Mouse (Mus musculus) megakaryocyte progenitor cell, adult 5-6 weeks (primary cell): ENCODE measurements at regions not wholly inside any gene's neighbourhood (a gene's known extent, or its start where the extent isn't known, plus 50 kb on each side); places are given as distances from the start of the nearest gene placed in this dataset.

Source experiments
- ATAC-seq: replicated peaks from 2 replicates; pipeline ENCODE4 v1.8.0; 2016; ENCODE audit warnings: mild to moderate bottlenecking, moderate TSS enrichment, inconsistent platforms; ENCODE audit not compliant: poor library complexity

DNA sequence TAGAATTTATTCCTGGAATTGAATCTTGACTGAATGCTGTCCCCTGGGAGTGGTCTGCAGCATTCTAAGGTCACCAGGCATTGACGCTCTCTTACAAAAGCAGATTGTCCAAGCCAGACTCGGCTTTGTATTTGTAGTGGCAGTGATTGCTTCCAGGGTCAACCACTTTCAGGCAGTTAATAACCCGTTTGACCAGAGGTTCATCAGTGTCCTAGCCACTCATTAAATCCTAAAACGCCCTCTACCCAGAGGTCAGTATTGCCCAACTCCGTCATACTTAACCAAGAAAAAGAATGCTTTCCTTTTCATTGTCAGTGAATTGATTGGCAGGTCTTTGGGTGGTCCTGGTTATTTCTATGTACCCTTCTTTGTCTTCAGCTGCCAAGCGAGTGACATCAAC is 194.6 kb upstream of the Mctp2 start:
- ATAC-seq, result no peak

GRCm38 (mm10) chr7:72501431-72501830 is 195.0 kb upstream of the Mctp2 start:
- ATAC-seq, result no peak

- no peak for ATAC-seq
These were observed 197.3 kb upstream of the Mctp2 start for GRCm38 (mm10) chr7:72503756-72504155.

DNA sequence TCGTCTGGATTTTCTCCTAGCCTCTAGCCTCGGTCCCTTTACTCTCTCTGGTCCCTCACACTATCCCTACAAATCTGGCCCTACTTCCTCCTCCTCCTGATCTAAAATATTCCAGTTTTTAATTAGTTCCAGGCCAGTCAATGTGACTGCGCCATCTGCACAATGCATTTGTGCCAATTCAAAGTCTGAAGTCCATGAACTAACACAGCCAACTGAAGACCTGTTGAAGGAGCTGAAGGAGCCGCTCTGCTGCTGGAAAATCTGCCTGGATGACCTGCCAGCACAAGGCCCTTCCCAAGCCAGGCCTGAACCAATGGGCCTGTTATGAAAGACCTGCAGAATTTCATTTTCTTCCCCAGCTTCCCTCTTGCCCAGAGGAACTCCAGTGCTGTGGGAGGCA is 197.9 kb upstream of the Mctp2 start:
- ATAC-seq, result no peak

GRCm38 (mm10) chr7:72505732-72506460 is 199.5 kb upstream of the Mctp2 start:
- no peak for ATAC-seq

- ATAC-seq, result no peak
These were observed 201.5 kb upstream of the Mctp2 start for GRCm38 (mm10) chr7:72507946-72508345.

DNA sequence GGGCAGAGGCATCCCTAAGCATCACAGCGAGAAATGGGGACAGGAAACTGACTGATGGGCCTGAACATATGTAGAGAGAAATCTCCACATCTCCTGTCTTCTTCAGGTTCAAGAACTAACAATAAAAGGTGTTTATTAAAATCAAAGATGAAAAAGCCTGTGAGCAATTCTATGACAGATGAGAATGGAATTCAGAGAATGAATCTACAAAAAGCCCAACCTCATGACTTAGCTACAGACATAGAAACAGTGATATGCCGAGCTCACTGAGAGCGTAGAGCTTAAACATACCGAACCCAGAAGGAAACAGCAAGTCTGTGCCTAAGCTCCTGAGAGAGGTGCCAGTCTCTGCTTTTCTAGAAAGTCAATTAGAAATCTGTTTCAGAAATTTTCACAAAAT is 203.7 kb upstream of the Mctp2 start:
- ATAC-seq, result no peak

DNA sequence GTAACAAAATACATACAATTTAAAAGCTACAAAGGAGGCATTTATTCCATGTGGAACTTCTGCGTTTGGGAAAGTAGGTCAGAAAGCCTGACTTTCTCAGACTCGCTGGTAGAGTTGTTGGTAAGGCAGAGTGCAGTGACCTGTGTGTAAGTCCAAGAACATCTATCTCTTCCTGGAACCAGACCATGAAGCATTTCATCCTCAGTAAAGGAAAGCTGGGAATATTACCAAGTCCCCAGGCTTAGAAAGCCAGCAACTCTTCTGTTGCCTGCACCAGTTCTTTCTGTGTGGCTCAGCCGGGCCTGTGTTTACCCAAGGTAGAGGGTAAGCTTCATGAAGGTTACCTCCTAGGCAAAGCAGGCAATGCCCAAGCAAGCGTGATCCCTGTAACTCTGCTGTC is 207.0 kb upstream of the Mctp2 start:
- ATAC-seq, result no peak

DNA sequence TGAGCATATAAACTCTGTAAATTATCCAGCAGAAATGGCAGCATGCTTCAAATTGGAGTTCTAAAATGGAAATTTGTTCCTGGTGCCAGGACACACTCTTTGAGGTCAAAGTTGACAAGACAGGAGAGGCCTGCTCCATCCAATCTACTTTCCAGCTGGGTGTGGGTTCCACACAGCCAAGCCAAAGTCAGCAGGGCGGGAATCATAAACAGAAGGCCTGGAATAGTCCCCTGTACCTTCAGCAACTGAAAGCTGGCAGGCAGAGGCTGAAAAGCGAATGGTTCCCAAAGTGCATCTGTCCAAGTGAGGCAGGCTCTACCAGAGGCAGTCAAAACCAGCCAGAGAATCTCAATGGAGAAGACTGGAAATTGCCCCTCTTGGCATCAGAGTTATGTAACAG is 208.4 kb upstream of the Mctp2 start:
- no peak for ATAC-seq

GRCm38 (mm10) chr7:72518421-72518972 is 212.1 kb upstream of the Mctp2 start:
- no peak for ATAC-seq

GRCm38 (mm10) chr7:72519359-72520115 is 213.1 kb upstream of the Mctp2 start:
- ATAC-seq, result no peak

- ATAC-seq, result no peak
These were observed 222.5 kb upstream of the Mctp2 start for GRCm38 (mm10) chr7:72528873-72529272.

DNA sequence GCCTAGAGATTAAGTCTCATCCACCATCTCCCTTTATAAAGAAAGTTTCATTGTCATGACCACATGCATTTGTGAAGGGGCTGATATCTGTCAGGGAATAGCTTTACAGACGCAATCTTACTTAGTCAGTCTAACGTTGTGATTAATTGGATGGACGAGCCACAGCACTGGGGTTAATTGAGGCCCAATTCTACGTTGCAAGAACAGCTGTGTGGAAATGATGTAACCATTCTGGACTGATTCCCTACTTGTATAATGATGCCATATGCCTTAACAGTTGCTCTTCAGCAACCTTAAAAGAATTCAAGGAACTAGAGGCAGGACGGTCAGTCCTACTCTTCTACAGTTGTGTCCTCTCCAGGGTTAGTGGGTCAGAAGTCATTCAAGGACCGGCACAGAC is 231.9 kb upstream of the Mctp2 start:
- no peak for ATAC-seq

DNA sequence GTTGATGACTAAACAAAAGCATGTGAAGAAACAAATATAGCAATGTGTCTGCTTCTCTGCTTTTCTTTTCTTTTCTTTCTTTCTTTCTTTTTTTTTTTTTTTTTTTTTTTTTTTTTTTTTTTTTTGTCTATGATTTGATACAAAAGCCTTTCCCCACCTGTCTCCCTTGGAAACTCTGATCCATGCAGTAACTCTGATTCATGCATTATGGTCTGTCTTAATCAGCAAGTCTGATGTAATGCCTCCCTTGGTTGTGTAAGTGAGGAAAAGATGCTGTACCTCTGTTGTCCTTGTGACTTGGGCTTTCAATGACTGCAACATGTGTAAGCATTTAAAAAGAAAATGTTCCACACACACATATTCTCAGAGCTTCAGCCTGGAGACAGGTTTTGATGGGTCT is 233.5 kb upstream of the Mctp2 start:
- no peak for ATAC-seq

DNA sequence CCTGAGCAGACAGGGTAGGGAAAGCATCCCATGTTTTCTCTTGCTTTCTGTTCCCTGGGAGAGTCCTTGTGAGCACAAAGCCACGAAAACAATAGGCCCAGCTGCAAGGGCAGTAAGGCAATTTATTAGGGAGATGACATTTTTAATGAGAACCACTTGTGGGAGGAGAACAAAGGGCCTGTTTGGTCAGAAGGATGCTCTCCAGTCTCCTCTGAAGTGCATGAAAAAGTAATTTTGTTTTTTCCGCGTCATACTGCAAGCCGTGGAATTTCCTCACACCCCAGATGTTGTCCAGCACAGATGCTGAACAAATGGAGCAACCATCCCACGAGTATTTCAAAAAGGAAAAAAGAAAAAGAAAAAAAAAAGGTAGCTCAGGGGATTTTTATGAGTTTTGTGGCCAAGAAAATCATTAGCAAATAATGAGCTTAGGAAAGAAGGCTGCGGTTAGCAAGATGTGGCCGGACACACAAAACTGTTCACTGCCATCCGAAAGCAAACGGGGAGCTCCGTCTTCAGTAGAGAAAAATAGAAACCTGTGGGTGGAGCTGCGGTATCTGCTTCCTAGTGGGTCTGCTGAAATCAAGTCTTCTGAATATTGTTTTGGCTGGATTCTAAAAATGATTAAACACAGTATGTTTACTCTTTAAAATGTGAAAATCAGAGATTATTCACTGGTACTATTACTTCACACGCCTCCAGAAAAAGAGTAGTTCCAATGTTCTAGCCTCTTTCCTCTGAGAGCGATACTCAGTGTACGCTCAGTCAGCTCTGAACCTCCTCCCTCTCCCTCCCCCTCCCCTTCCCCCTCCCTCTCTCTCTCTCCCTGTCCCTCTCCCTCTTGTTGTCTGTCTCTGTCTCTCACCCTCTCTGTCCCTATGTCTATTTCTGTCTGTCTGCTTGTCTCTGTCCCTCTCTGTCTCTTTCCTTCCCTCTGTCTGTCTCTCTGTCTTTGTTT is 235.4 kb upstream of the Mctp2 start:
- no peak for ATAC-seq

- no peak for ATAC-seq
These were observed 237.1 kb upstream of the Mctp2 start for GRCm38 (mm10) chr7:72543501-72543900.

DNA sequence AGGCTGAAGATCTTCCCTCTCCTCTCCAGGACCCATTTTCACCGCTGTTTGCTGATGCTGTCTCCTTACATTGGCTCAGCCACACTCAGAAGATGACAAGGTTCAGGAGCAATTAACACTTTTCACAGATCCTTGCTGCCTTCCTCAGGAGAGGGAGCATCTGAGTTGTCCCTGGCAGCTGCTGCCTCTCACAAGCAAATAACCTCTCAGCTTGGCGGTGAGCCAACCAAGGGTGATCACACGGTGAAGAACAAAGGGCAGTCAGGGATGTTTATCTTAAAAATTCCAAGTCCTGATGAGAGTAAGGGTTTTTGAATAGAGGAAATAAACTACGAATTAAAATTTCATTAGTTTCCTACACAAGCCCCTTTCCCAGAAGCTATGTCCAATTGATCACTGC is 237.5 kb upstream of the Mctp2 start:
- no peak for ATAC-seq

GRCm38 (mm10) chr7:72567378-72567777 is 261.0 kb upstream of the Mctp2 start:
- ATAC-seq, result no peak

DNA sequence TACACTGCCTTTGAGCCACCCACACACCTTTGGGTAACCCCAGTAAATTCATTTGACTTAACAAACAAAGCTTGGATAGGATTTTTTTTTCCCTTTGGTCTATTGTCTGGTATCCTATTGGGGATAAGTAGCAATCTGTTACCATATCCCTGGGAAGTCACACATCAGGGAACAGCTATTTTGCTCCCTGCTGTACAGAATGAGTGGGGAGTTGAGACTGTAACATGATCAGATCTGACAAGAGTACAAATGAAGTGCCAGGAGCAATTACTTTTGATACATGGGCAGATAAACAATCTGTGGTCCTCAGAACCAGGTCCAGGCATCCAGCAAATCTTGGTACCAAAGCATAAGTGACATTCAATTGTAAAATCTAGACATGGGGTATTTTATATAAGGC is 262.8 kb upstream of the Mctp2 start:
- no peak for ATAC-seq

DNA sequence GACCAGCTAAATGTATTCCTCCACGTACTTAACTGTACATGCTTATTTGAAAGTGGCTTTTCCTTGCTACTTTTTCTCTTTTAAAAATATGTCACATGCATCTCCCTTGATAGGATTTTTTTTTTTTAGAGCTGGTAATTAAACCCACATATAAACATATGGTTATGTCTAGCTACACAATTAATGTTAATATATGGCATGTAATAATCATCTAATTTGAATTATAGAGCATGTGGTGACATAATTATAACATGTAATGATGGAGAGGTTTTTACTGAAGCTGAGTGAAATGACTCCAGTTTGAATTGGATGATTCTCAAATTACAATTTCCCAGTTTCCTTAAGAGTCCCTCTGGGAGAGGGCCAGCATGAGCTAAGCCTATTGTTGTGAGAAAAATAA is 267.9 kb upstream of the Mctp2 start:
- no peak for ATAC-seq

DNA sequence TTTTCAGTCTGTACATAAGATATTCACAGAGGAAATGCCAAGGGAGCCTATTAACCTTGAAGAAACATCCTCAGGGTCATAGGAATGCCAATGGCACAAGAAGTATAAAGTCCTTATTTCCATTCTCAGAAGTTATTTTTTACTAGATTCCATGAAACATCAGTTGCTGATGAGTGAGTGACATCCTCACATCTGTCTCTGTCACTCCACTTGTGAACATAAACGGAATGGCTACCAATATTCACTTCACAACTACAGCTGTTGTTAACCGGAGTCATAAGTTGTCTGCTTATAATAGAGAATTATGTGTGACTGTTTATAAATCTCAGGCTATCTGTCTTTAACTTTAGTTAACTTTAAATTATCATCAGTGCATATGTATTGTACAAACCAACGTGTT is 278.0 kb upstream of the Mctp2 start:
- ATAC-seq, result no peak
